Mouse (Mus musculus) stomach, postnatal 0 days (tissue): ENCODE measurements around the gene Zfp595.

Experiments used
- CTCF ChIP-seq: IDR thresholded peaks from 2 replicates; pipeline ENCODE4 v1.5.1; 2016; ENCODE audit warnings: antibody characterized with exemption, low read depth, mild to moderate bottlenecking, moderate library complexity
- EP300 ChIP-seq: optimal IDR thresholded peaks from 2 replicates; pipeline ENCODE3; 2016; ENCODE audit warnings: antibody characterized with exemption

GRCm38 (mm10) chr13:67305822-67306672 is 26.3 kb downstream of the Zfp595 start, which contains the start of gene Zfp457:
- TF ChIP-seq CTCF (no peak), EP300 (no peak)
